Mouse (Mus musculus): ENCODE results near the gene D5Ertd579e.
A peak's percentile ranks its signal among the peaks of the same experiment; 100 is the strongest.

Gene D5Ertd579e

GRCm38 (mm10) chr5:36623670-36624069 lies 72.2 kb downstream of the D5Ertd579e start:
- Histone ChIP-seq H3K4me1 (replicated peaks; ENCODE audit: low read depth, low read length) (no peaks in the 10 kb centered on the region), H3K27me3 (ENCODE audit: insufficient read depth, low read length) (no peaks in the 10 kb centered on the region), H3K4me3 (replicated peaks; ENCODE audit: low read length) (no peak overlapping the region), H3K9me3 (ENCODE audit: low read length) (peaks cover 12% of the 10 kb centered on the region), H3K36me3 (ENCODE audit: insufficient read depth, low read length) (peaks cover 10% of the 10 kb centered on the region; the same call in 1 of the 2 replicates)
- TF ChIP-seq POU5F1 (IDR thresholded peaks at IDR 0.05; ENCODE audit: borderline replicate concordance, low read length) (no peak), CTCF (conservative IDR thresholded peaks at IDR 0.05; ENCODE audit: low read length) (no peak)

DNA sequence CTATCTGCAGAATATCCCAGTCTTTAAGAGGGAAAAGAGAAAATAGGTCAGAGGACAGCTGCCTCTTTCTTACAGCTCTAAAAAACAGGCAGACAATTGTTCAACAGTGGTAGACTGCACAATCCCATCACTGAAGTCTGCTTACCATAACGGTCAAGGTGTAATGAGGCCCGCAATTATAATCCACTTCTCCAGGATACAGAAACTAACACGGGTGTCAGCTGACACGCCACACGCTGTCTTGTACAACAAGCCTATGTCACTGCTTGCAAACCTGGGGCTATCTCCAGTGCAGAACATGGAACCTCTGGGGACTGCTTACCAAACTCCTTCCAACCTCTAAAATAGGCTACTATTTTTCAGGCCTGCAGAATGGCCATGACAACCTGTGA lies 74.8 kb downstream of the D5Ertd579e start:
- peaks cover 12% of the 10 kb centered on the region for H3K9me3 ChIP-seq (ENCODE audit: low read length)
- no peaks in the 10 kb centered on the region for H3K4me1 ChIP-seq (replicated peaks; ENCODE audit: low read depth, low read length)
- H3K4me3 ChIP-seq (replicated peaks; ENCODE audit: low read length), result no peak overlapping the region
- H3K36me3 ChIP-seq (ENCODE audit: insufficient read depth, low read length), result peaks cover 17% of the 10 kb centered on the region
- TF ChIP-seq POU5F1 (IDR thresholded peaks at IDR 0.05; ENCODE audit: borderline replicate concordance, low read length) (no peak), NANOG (IDR thresholded peaks at IDR 0.05; ENCODE audit: borderline replicate concordance, low read length) (no peak), CTCF (conservative IDR thresholded peaks at IDR 0.05; ENCODE audit: low read length) (no peak)
- H3K27me3 ChIP-seq (ENCODE audit: insufficient read depth, low read length), result no peaks in the 10 kb centered on the region

- TF ChIP-seq CTCF (conservative IDR thresholded peaks at IDR 0.05; ENCODE audit: low read length) (no peak), NANOG (IDR thresholded peaks at IDR 0.05; ENCODE audit: borderline replicate concordance, low read length) (no peak), POU5F1 (IDR thresholded peaks at IDR 0.05; ENCODE audit: borderline replicate concordance, low read length) (no peak)
- Histone ChIP-seq H3K9me3 (ENCODE audit: low read length) (peaks cover 12% of the 10 kb centered on the region), H3K4me1 (replicated peaks; ENCODE audit: low read depth, low read length) (no peaks in the 10 kb centered on the region), H3K4me3 (replicated peaks; ENCODE audit: low read length) (no peak overlapping the region), H3K27me3 (ENCODE audit: insufficient read depth, low read length) (no peaks in the 10 kb centered on the region), H3K36me3 (ENCODE audit: insufficient read depth, low read length) (peaks cover 22% of the 10 kb centered on the region)
Measured at GRCm38 (mm10) chr5:36620409-36621057, 75.3 kb downstream of the D5Ertd579e start.

GRCm38 (mm10) chr5:36618890-36619289 lies 76.9 kb downstream of the D5Ertd579e start:
- Histone ChIP-seq H3K4me1 (replicated peaks; ENCODE audit: low read depth, low read length) (no peaks in the 10 kb centered on the region), H3K36me3 (ENCODE audit: insufficient read depth, low read length) (peaks cover 35% of the 10 kb centered on the region), H3K4me3 (replicated peaks; ENCODE audit: low read length) (no peak overlapping the region), H3K9me3 (ENCODE audit: low read length) (peaks cover 2% of the 10 kb centered on the region), H3K27me3 (ENCODE audit: insufficient read depth, low read length) (no peaks in the 10 kb centered on the region)
- TF ChIP-seq NANOG (IDR thresholded peaks at IDR 0.05; ENCODE audit: borderline replicate concordance, low read length) (no peak), POU5F1 (IDR thresholded peaks at IDR 0.05; ENCODE audit: borderline replicate concordance, low read length) (no peak), CTCF (conservative IDR thresholded peaks at IDR 0.05; ENCODE audit: low read length) (no peak)

DNA sequence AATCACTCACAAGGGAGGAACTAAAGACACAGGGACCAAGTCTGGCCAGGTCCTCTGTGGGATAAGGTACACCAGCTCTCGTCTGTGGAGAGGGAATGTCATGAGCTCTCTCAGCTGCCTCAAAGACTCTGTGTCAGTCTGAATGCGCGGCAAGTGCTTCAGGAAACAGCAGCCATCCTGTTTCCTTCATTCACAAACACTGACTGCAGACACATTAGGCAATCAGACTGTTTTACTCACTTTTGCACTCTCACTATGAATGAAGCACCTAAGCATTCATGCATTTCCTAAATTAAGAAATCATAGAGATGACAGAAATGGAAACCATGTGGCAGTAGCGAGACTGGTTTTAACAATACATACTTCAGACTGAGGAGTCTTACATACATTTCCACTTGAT lies 77.5 kb downstream of the D5Ertd579e start:
- TF ChIP-seq NANOG (IDR thresholded peaks at IDR 0.05; ENCODE audit: borderline replicate concordance, low read length), result no peak
- no peak for TF ChIP-seq POU5F1 (IDR thresholded peaks at IDR 0.05; ENCODE audit: borderline replicate concordance, low read length)
- no peak for TF ChIP-seq CTCF (conservative IDR thresholded peaks at IDR 0.05; ENCODE audit: low read length)
- peaks cover 40% of the 10 kb centered on the region for H3K36me3 ChIP-seq (ENCODE audit: insufficient read depth, low read length)
- no peaks in the 10 kb centered on the region for H3K9me3 ChIP-seq (ENCODE audit: low read length)
- no peak overlapping the region for H3K4me3 ChIP-seq (replicated peaks; ENCODE audit: low read length)
- H3K4me1 ChIP-seq (replicated peaks; ENCODE audit: low read depth, low read length), result no peaks in the 10 kb centered on the region
- no peaks in the 10 kb centered on the region for H3K27me3 ChIP-seq (ENCODE audit: insufficient read depth, low read length)

GRCm38 (mm10) chr5:36614124-36614523 lies 81.7 kb downstream of the D5Ertd579e start:
- Histone ChIP-seq H3K27me3 (ENCODE audit: insufficient read depth, low read length) (no peaks in the 10 kb centered on the region), H3K36me3 (ENCODE audit: insufficient read depth, low read length) (peaks cover 50% of the 10 kb centered on the region), H3K4me1 (replicated peaks; ENCODE audit: low read depth, low read length) (no peaks in the 10 kb centered on the region), H3K4me3 (replicated peaks; ENCODE audit: low read length) (no peak overlapping the region), H3K9me3 (ENCODE audit: low read length) (no peaks in the 10 kb centered on the region)
- TF ChIP-seq POU5F1 (IDR thresholded peaks at IDR 0.05; ENCODE audit: borderline replicate concordance, low read length) (no peak), NANOG (IDR thresholded peaks at IDR 0.05; ENCODE audit: borderline replicate concordance, low read length) (no peak), CTCF (conservative IDR thresholded peaks at IDR 0.05; ENCODE audit: low read length) (no peak)

GRCm38 (mm10) chr5:36608939-36609499 lies 86.8 kb downstream of the D5Ertd579e start:
- Histone ChIP-seq H3K27me3 (ENCODE audit: insufficient read depth, low read length) (no peaks in the 10 kb centered on the region), H3K4me3 (replicated peaks; ENCODE audit: low read length) (no peak overlapping the region)

GRCm38 (mm10) chr5:36603031-36603430 lies 92.8 kb downstream of the D5Ertd579e start:
- H3K36me3 ChIP-seq (ENCODE audit: insufficient read depth, low read length), result peaks cover 71% of the 10 kb centered on the region

More at GRCm38 (mm10) chr5:36608939-36609499, 86.8 kb downstream of the D5Ertd579e start:
- Histone ChIP-seq H3K9me3 (ENCODE audit: low read length) (no peaks in the 10 kb centered on the region), H3K36me3 (ENCODE audit: insufficient read depth, low read length) (peaks cover 48% of the 10 kb centered on the region), H3K4me1 (replicated peaks; ENCODE audit: low read depth, low read length) (no peaks in the 10 kb centered on the region)
- TF ChIP-seq CTCF (conservative IDR thresholded peaks at IDR 0.05; ENCODE audit: low read length), result no peak

GRCm38 (mm10) chr5:36602028-36602427 lies 93.8 kb downstream of the D5Ertd579e start:
- Histone ChIP-seq H3K27me3 (ENCODE audit: insufficient read depth, low read length) (no peaks in the 10 kb centered on the region), H3K36me3 (ENCODE audit: insufficient read depth, low read length) (peaks cover 62% of the 10 kb centered on the region), H3K4me3 (replicated peaks; ENCODE audit: low read length) (no peak overlapping the region), H3K4me1 (replicated peaks; ENCODE audit: low read depth, low read length) (no peaks in the 10 kb centered on the region), H3K9me3 (ENCODE audit: low read length) (no peaks in the 10 kb centered on the region)
- TF ChIP-seq NANOG (IDR thresholded peaks at IDR 0.05; ENCODE audit: borderline replicate concordance, low read length) (no peak), POU5F1 (IDR thresholded peaks at IDR 0.05; ENCODE audit: borderline replicate concordance, low read length) (no peak), CTCF (conservative IDR thresholded peaks at IDR 0.05; ENCODE audit: low read length) (no peak)

More at GRCm38 (mm10) chr5:36603031-36603430, 92.8 kb downstream of the D5Ertd579e start:
- Histone ChIP-seq H3K9me3 (ENCODE audit: low read length) (no peaks in the 10 kb centered on the region), H3K4me1 (replicated peaks; ENCODE audit: low read depth, low read length) (no peaks in the 10 kb centered on the region), H3K27me3 (ENCODE audit: insufficient read depth, low read length) (no peaks in the 10 kb centered on the region), H3K4me3 (replicated peaks; ENCODE audit: low read length) (no peak overlapping the region)
- TF ChIP-seq NANOG (IDR thresholded peaks at IDR 0.05; ENCODE audit: borderline replicate concordance, low read length) (no peak), CTCF (conservative IDR thresholded peaks at IDR 0.05; ENCODE audit: low read length) (peak; percentile 26), POU5F1 (IDR thresholded peaks at IDR 0.05; ENCODE audit: borderline replicate concordance, low read length) (no peak)

All from E14TG2a.4 (cell line).